Mouse (Mus musculus): ENCODE measurements around the gene Fam160a1.

- TF ChIP-seq CTCF (IDR thresholded peaks at IDR 0.05; ENCODE audit: control insufficient read depth, insufficient read depth, insufficient read length) (no peak), CEBPB (IDR thresholded peaks at IDR 0.05; ENCODE audit: low read depth) (no peak), USF1 (IDR thresholded peaks at IDR 0.05; ENCODE audit: low read depth) (no peak), MYOD1 (IDR thresholded peaks at IDR 0.05; ENCODE audit: control insufficient read depth, insufficient read length, low read depth) (no peak)
Observed at GRCm38 (mm10) chr3:85780906-85781305, 36.2 kb downstream of the Fam160a1 start.

Data from C2C12 (cell line).